Comparison of ENCODE assay signal across 19 mouse cellular contexts in genomic region chr5:23516962-23517361, GRCm38 (mm10).
DNase-seq lines count a peak whose midpoint lies in the region; ATAC-seq and TF ChIP-seq lines count a peak whose summit lies in the region.
"Had no signal": no experiment of that assay in that cellular context is flagged by ENCODE, and none has a peak within 500 bp of the region (broad histone marks: within the 10 kb centered on the region; RNA-seq: fewer than 3 reads in every experiment).

No protein-coding gene starts in this region.

- intact Hi-C loops in left cerebral cortex, adult 2 months (cut with DNase I), result loop anchor here (5.0 kb wide), 1 partner anchor 100 kb away; no protein-coding TSS in a partner anchor
- intact Hi-C loops in left cerebral cortex, postnatal 4 days (cut with DNase I), result no loop called here

- H3K36me3 ChIP-seq in midbrain, embryonic 13.5 days, result peaks cover 55% of the 10 kb centered on the region

- WGBS in midbrain, embryonic 13.5 days, result 32% methylated on average over 3 of the region's 3 CpGs

- no peak overlapping the region for H3K4me3 ChIP-seq in left cerebral cortex, adult 2 months
- no peak overlapping the region for H3K4me3 ChIP-seq in midbrain, embryonic 13.5 days (replicated peaks)
- H3K4me3 ChIP-seq: limb, embryonic 10.5 days had no signal

- no peaks in the 10 kb centered on the region for H3K27me3 ChIP-seq in midbrain, embryonic 13.5 days

- H3K27ac ChIP-seq in left cerebral cortex, adult 2 months, result peak overlapping the region; percentile 48
- H3K27ac ChIP-seq in midbrain, embryonic 13.5 days, result peak overlapping the region; percentile 71
- H3K27ac ChIP-seq: limb, embryonic 10.5 days; macrophage had no signal

- peaks cover 15% of the 10 kb centered on the region for H3K4me1 ChIP-seq in midbrain, embryonic 13.5 days (replicated peaks)
- H3K4me1 ChIP-seq: limb, embryonic 10.5 days had no signal

- no peak overlapping the region for H3K4me2 ChIP-seq in midbrain, embryonic 13.5 days (replicated peaks)
- H3K4me2 ChIP-seq: liver, embryonic 11.5 days; lung, embryonic 14.5 days had no signal

- H3K9ac ChIP-seq in midbrain, embryonic 13.5 days (replicated peaks), result no peak overlapping the region
- H3K9ac ChIP-seq: lung, embryonic 14.5 days had no signal

- peak; percentile 83 for ATAC-seq in midbrain, embryonic 13.5 days
- no peak for ATAC-seq in monocyte, adult 5-6 weeks (replicated peaks; ENCODE audit: insufficient number of reproducible peaks, low FRiP score, low TSS enrichment, poor library complexity, severe bottlenecking)

- H3K9me3 ChIP-seq in midbrain, embryonic 13.5 days, result no peaks in the 10 kb centered on the region
- H3K9me3 ChIP-seq: limb, embryonic 10.5 days had no signal

- peak; percentile 34 for DNase-seq in embryo, embryonic 11 days
- DNase-seq in embryo, embryonic 9.5 days (ENCODE audit: extremely low spot score), result no peak
- DNase-seq in left cerebral cortex, adult 2 months (ENCODE audit: extremely low spot score in 1 of 2, low spot score in 2 of 2), result no peak
- no peak for DNase-seq in left cerebral cortex, postnatal 4 days
- DNase-seq in retina, embryonic 14.5 days (ENCODE audit: low spot score), result peak; percentile 54
- no peak for DNase-seq in cerebellum, adult 18-20 months
- DNase-seq: adrenal gland, adult 8-10 months; cerebellum, adult 11-12 months; gastrocnemius, postnatal 10 days; heart, postnatal 10 days; kidney, postnatal 4 days; lung, embryonic 14.5 days; spleen, adult 18-20 months; thymus, adult 18-20 months had no signal

- no peak for TF ChIP-seq CTCF in left cerebral cortex, adult 2 months (IDR thresholded peaks at IDR 0.05)

Comparison
In these comparisons a context has a peak if more than half of its experiments do, and no peak if none do; other contexts are left out.
1. DNase-seq: peak in embryo, embryonic 11 days (single experiment) and retina, embryonic 14.5 days (single experiment); none in embryo, embryonic 9.5 days (single experiment), left cerebral cortex, adult 2 months (0 of 2), left cerebral cortex, postnatal 4 days (single experiment) and cerebellum, adult 18-20 months (0 of 2).